Mouse (Mus musculus) frontal cortex, adult 2 months (tissue): ENCODE data around the gene Gm4779. TPM values are rescaled to one million over a fixed set of nuclear protein-coding genes. Genes with fewer than 3 reads are reported as not detected.
A peak's percentile ranks its signal among the peaks of the same experiment; 100 is the strongest.
"Not testable (repeated sequence)": the region's sequence is repeated elsewhere in the genome, so short reads cannot be mapped to it uniquely, and the experiment has no call there.

ENCODE experiments used
- DNase-seq, 2 experiments: peaks; one replicate each; pipeline ENCODE4 v3.0.0; 2022; ENCODE audit warnings: low spot score in 1 of 2; ENCODE audit errors: extremely low spot score in 1 of 2
- polyA plus RNA-seq: library from polyadenylated mRNA; depleted of rRNA; stranded (reverse); fragments of >200 nt; gene quantifications from 2 replicates; pipeline ENCODE4 v1.2.3, GENCODE M21; 2012; rRNA removed

Gene Gm4779
- 0.08 and 0.16 TPM in 2 replicates for polyA plus RNA-seq

DNA sequence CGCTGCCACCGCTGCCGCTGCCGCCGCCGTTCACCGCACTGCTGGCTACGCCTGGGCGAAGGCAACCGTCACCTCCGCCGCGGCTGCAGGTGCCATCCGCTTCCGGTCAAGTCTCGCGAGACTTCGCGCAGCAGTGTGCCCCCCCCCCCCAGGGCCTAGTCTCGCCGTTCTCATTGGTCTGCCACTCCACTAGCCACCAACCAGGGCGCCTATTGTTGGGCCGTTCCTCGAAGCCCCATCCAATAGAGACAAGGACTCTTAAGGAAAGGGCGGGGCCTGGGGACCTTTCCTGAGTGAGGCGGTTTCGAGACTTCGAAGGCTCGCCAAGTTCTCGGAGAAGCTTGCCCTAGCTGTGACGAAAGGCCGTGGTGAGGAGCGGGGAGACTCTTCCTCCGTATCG, at the start of gene Gm4779, which contains the start of gene 8030474K03Rik:
TSS of gene Gm4779 (minus strand) at position 82 of the 400 bp plus-strand sequence.
TSS of gene 8030474K03Rik (plus strand) at position 315 of the 400 bp plus-strand sequence.
- no peak for DNase-seq

DNA sequence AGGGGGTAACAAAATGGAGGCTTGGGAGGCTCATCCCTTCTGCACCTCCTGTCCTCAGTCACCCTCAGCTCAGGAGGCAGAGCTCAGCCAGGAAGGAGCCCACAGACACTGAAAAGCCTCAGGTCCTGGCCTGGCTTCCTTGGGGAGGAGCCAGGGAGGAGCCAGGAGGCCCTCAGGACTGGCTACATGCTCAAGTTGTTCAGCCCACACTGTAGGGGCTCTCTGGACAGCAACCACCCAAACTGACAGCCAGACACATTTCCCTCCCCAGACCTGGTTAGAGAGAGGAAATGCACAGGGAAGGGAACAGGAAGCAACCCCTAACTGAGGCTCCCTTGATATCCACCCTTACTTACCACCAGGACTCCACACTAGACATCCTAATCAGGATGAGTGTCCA, 25.8 kb upstream of the Gm4779 start:
- not testable (repeated sequence) for DNase-seq

GRCm38 (mm10) chrX:101819163-101819562, 24.9 kb upstream of the Gm4779 start:
- DNase-seq = peak in 1 of 2 experiments; percentile 10

- DNase-seq = no peak
These were observed 17.5 kb upstream of the Gm4779 start for GRCm38 (mm10) chrX:101811750-101812149.

- DNase-seq = peak in 1 of 2 experiments; percentile 35
These were observed 11.3 kb upstream of the Gm4779 start for GRCm38 (mm10) chrX:101805512-101805911.

DNA sequence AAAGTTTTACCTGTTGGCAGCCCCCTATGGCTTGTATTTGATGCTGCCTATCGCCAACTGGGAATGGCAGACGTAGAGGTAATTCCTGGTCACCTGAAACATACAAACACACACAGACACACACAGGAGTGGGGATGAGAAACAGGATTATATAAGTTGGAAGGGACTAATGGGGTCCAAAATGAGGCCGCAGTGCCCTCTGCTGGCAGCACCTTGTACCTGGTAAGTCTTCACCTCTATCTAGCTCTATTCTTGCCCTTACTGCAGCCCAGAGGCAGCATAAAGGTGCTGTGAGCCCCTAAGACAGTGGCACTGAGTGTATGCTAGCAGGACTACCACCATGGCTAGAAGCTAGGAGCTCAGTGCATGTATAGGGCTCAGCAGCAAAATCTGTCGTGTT, 2.7 kb downstream of the Gm4779 start:
- DNase-seq = peak; percentile 11 to 75

- peak in 1 of 2 experiments; percentile 76 for DNase-seq
These were observed 22.2 kb downstream of the Gm4779 start for GRCm38 (mm10) chrX:101772035-101772434.

- DNase-seq = no peak
These were observed 23.9 kb downstream of the Gm4779 start for GRCm38 (mm10) chrX:101770307-101770706.

- no peak for DNase-seq
These were observed 24.7 kb downstream of the Gm4779 start for GRCm38 (mm10) chrX:101769478-101769877.

GRCm38 (mm10) chrX:101767280-101767679, 26.9 kb downstream of the Gm4779 start:
- DNase-seq = no peak

GRCm38 (mm10) chrX:101765111-101765510, 29.1 kb downstream of the Gm4779 start:
- peak; percentile 44 to 72 for DNase-seq

DNA sequence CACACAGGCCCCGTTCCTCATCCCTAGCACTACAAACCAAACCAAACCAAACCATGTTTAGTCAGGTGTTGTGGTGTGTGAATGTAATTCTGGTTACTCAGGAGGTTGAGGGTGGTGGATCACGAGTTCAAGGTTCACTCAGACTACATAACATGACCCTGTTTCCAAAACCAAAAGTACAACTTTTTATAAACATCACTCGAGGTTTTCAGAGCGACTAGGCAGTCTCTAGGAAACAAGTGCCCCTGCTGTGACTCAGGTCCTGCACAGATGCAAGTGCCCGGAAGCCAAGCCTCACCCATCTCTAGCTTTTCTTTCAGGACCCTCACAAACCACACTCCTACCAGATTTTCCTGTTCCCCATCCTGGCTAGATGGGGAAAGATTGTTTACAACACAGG, 29.6 kb downstream of the Gm4779 start:
- DNase-seq = no peak

GRCm38 (mm10) chrX:101754478-101754877, 39.7 kb downstream of the Gm4779 start:
- DNase-seq = peak; percentile 14 to 70

- no peak for DNase-seq
These were observed 44.1 kb downstream of the Gm4779 start for GRCm38 (mm10) chrX:101750144-101750543.

DNA sequence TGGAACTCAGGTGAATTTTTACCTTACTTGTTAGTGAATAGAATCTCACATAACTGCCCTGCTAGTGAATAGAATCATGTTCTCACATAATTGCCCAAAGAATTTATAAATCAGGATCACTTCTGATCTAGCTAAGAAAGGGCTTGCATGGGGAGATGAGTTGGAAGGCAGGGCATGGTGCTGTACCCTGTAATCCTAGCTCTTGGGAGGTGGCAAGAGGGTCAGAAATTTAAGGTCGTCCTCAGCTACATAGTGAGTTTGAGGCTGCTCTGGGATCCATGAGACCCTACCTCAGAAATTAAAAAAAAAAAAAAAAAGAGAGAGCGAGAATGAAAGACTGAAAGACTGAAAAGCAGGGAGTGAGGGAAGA, 53.2 kb downstream of the Gm4779 start:
- DNase-seq = no peak

DNA sequence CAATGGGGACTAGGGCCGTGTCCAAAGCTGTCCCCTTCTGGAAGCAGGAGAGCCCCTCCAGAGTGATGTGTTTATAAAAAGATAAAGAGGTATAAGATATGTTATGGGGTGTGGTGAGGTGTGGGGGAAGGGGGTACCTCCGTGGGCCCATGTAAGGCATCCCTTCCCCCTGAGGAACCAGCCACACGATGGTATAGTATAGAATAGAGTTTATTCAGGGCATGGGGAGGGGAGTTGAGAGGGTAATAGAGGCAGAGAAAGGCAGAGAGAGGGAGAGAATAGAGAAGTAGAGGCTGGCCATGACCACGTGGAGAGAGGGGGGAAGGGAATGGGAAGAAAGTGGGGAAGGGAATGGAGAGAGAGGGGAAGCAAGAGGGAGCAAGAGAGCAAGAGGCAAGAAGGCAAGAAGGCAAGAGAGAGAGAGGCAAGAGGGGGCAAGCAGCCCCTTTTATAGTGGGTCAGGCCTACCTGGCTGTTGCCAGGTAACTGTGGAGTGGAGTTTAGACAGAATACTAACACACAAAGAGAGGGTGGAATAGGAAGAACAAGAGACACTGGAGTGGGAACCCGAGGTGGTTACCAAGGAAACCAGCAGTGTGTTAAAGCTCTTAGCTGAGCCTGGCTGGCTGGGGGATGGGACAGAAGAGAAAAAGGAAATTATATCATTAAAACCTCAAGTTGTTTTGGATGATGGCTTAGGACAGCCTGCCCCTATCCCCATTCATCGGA, 53.7 kb downstream of the Gm4779 start:
- DNase-seq = peak; percentile 36 to 57

Other genes starting within 250 kb of the Gm4779 start
- 360 and 403 TPM in 2 replicates for gene Ogt, start 154.4 kb downstream of the Gm4779 start, polyA plus RNA-seq
- gene Cxcr3, start 60.2 kb downstream of the Gm4779 start, polyA plus RNA-seq = 0.25 and 0.46 TPM in 2 replicates
- not detected in 2 replicates for gene 8030474K03Rik, start 233 bp upstream of the Gm4779 start, polyA plus RNA-seq
- gene Nhsl2, start 55.0 kb upstream of the Gm4779 start, polyA plus RNA-seq = 12.1 and 12.2 TPM in 2 replicates